Mouse (Mus musculus) monocyte, adult 2 months (primary cell): ENCODE results near the gene Pkp1.

Source experiments
- DNase-seq, 2 experiments: peaks; one replicate each; pipeline ENCODE4 v3.0.0; 2022; ENCODE audit warnings: low spot score in 2 of 2, low read depth in 1 of 2

Pkp1 gene

DNA sequence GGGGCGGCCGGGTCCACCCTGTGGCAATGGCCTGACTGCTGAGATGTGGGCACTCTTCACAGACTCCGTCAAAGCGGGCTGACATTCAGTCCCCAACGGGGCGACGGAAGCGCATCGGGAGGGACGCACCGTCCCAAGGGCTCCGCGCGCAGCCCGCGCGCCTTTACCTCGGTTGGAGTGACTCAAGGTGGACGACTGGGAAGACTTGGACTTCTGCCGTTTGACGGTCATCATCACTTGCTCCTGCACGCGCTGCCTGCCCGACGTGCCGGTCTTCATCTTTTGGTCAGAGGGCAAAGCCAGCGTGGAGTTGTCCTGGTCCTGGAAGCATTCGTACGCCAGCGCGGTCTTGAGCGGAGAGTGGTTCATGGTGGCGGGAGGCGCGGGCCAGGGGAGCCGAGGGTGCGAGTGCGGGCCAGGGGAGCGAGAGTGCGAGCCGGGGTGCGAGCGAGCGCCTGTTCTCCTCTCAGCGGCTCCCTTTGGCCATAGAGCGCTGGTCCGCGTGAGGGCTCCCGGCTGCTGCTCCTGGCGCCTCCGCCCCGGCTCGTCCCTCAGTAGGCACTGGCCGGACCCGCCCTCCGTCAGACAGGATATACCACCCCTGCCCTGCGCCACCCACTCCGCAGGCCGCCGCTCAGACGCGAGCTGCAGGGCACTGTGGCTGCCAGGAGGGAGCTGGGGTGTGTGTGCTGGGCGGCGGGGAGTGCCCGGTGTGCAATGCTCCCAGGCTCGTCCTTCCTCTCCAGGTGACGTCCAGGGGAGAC lies at the start of gene Pkp1:
Pkp1 (minus strand) TSS at position 564 of the 764 bp plus-strand sequence.
- DNase-seq: no peak

- DNase-seq: no peak
Observed at GRCm38 (mm10) chr1:135967739-135968138, 48.7 kb upstream of the Pkp1 start.

DNA sequence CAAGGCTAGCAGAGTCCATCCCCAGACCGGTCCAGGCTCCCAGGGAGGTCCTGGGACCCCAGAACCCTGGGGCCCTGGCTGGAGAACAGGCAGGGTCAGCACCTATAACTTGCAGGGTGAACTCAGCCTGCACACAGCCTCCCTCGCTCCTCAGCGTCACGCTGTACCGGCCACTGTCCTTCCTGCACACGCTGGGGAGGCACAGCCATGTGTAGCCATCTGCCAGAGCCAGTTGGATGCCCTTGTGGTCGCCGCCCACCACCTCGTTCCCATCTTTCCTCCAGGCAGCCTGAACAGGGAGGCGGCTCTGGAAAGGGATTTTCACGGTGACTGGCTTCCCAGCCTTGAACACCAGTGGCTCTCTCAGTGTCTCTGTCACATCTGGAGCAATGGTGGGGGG lies 45.6 kb upstream of the Pkp1 start:
- no peak for DNase-seq

- no peak for DNase-seq
Observed at GRCm38 (mm10) chr1:135963177-135963576, 44.2 kb upstream of the Pkp1 start.

GRCm38 (mm10) chr1:135958483-135958882 lies 39.5 kb upstream of the Pkp1 start:
- no peak for DNase-seq

- no peak for DNase-seq
Observed at GRCm38 (mm10) chr1:135948871-135949270, 29.9 kb upstream of the Pkp1 start.

GRCm38 (mm10) chr1:135946247-135946646 lies 27.2 kb upstream of the Pkp1 start:
- DNase-seq: no peak

- no peak for DNase-seq
Observed at GRCm38 (mm10) chr1:135945711-135946110, 26.7 kb upstream of the Pkp1 start.

GRCm38 (mm10) chr1:135944526-135945259 lies 25.7 kb upstream of the Pkp1 start:
- peak in 1 of 2 experiments; percentile 20 for DNase-seq

GRCm38 (mm10) chr1:135943713-135944112 lies 24.7 kb upstream of the Pkp1 start:
- no peak for DNase-seq

GRCm38 (mm10) chr1:135942116-135942515 lies 23.1 kb upstream of the Pkp1 start:
- DNase-seq: no peak

GRCm38 (mm10) chr1:135941259-135942006 lies 22.4 kb upstream of the Pkp1 start:
- DNase-seq: no peak

DNA sequence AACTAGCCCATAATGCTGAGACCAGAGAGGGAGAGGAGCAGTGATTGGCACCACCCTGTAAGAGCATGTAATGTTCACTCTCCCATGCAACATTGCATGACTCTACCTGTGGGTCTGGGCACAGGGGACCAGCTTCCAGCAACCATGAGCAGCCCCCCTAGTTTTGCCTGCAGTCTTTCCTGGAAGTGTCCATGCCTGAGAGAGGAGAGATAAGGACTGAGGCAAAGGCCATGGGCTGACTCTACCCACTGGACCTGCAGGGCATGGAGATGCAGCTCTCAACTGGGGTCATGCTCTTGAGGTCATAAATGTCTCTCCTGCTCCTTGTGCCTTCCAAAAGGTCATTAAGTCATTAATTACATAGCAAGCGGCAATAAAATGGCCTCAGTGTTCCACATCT lies 17.1 kb upstream of the Pkp1 start:
- DNase-seq: no peak

GRCm38 (mm10) chr1:135933704-135934293 lies 14.8 kb upstream of the Pkp1 start:
- no peak for DNase-seq

DNA sequence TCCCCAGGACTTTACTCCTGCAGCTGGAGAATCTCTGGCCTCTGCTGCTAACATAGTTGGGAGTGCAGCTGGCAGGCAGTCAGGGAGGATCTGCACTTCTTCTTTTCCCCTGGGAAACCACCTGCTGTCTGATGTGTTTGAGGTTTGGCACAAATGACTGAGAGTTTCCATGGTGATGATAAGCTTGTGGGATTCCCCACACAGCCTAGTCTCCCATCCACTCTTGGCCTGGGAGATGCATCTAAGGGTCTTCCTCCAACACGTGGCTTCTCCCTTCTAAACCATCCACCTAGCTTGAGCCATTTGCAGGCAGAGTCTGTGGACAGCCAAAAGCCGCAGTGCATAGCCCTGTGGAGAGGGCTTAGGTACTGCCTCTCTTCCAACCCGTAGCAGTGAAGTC lies 10.9 kb upstream of the Pkp1 start:
- DNase-seq: no peak

- DNase-seq: no peak
Observed at GRCm38 (mm10) chr1:135925848-135926247, 6.8 kb upstream of the Pkp1 start.

GRCm38 (mm10) chr1:135924377-135924994 lies 5.5 kb upstream of the Pkp1 start:
- no peak for DNase-seq

DNA sequence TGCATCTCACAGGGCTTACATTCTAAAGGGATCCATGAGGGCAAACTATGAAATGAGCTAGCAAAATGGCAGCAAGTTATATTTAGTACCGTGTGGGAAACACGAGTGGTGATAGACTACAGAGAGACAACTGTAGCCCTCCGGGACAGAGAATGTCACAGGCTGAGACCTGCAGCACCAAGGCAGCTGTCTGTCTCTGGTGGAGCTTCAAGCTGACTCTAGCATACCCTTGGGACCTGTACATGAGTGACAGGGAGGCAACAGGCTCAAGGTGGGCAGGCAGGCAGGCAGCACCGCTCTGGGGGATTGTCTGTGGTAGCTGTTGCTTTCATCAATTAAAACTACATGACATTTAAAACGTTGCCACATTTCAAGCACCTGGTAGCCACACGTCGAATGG lies 4.2 kb upstream of the Pkp1 start:
- DNase-seq: no peak

DNA sequence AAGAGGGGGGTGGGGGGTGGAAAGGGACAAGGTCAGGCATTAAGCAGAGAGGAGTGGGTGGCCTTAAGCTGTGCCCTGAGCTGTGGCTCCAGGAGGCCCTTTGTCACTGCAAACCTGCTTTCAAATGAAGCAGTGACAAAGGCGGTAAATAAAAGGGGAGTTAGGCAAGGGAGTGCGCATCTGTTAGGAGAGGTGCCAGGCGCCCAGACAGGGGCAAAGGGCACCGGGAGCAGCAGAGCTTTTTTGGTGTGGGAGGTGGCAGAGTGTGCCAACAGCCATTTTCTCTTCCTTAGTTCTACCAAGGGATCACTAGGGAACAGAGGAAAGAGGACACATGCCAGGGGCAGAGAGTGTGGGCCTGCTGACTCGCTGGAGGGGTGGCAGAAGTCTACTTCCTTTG lies 1.8 kb downstream of the Pkp1 start:
- DNase-seq: no peak

GRCm38 (mm10) chr1:135916486-135917058 lies 2.4 kb downstream of the Pkp1 start:
- DNase-seq: no peak

- no peak for DNase-seq
Observed at GRCm38 (mm10) chr1:135913657-135914056, 5.3 kb downstream of the Pkp1 start.
